Mouse (Mus musculus): ENCODE measurements at regions not wholly inside any gene's neighbourhood (a gene's known extent, or its start where the extent isn't known, plus 50 kb on each side); places are given as distances from the start of the nearest gene placed in this dataset.
"Not testable (repeated sequence)": the region's sequence is repeated elsewhere in the genome, so short reads cannot be mapped to it uniquely, and the experiment has no call there.

DNA sequence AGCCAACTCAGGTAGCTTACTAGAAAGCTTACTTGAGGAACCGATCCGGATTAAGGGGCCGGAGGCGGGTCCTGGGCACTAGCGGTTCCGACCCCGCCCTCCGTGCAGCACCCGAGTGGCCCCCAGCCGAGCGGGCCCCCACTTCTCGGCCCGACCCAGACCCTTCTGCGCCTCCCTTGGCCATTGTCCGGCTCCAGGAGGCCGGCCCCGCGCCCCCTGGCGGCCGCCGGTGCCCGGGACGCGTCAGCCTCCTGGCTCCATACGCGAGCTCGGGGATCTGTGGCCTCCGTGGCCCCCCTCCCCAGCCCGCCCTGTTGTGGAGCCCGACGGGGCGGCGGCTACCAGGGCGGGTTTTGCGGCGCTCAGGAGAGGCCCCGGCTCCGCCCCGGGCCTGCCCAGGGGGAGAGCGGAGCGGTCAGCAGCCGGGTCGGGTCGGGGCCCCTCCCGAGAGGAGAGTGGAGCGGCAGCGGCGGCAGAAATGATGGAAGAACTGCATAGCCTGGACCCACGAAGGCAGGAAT is 94.3 kb upstream of the Zfp986 start:
- DNase-seq (ENCODE audit: inconsistent ontology term), result peak; percentile 46

DNA sequence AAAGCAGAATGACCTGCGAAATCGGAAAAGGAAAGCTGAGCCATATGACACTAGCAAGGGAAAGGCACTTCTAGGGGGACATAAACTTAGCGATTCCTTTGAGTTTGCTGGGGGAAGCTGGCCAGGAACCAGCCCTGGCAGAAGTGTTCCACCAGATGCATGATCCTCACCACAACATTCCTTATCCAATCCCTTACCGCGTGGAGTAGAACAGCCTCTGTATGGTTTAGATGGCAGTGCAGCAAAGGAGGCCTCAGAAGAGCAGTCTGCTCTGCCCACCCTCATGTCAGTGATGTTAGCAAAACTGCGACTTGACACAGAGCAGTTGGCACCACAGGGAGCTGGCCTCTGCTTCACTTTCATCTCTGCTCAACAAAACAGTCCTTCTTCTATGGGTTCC is 93.7 kb upstream of the Zfp986 start:
- not testable (repeated sequence) for DNase-seq (ENCODE audit: inconsistent ontology term)

DNA sequence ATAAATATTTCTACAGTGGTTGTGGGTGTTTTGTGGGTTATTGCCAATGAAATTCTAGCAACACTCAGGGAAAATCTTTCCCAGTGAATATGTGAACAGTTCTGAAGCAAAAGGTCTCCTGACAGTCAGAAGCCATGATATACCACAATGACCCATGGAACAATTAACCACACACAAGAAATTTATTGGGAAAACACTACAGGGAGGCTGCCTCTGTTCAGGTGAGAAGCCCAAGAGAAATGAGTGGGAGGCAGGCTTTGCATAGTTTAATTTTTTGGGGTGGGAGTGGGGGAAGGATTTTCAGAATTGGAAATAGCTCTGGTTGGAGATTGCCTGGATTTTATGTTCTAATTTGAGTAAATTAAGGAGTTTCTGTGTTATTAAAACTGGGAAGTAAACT is 92.1 kb upstream of the Zfp986 start:
- not testable (repeated sequence) for DNase-seq (ENCODE audit: inconsistent ontology term)

DNA sequence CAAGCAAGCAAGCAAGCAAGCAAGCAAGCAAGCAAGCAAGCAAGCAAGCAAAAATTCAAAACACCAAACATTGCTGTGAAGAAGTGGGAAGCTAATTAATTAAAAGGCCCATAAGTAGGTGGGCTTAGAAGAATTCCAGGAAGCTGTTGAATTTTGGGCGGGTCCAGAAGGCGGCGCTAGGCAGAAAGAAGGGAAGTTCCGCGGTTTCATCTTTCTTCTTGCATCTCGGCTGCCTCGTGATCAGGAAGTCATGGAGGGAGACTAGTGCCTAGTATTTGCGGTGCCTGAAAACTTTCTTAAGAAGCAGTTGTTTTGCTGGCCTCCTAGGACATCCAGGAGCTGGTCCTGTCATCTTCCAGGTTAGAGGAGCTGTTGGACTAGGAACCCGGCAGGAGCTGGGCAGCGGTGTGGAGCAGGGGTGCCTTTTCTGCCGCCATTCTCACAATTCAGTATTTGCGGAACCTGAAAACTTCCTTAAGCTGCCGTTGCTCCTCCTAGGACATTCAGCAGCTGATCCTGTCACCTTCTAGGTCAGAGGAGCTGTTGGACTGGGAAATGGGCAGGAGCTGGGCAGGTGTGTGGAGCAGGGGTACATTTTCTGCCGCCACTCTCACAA is 87.2 kb upstream of the Zfp986 start:
- DNase-seq (ENCODE audit: inconsistent ontology term), result not testable (repeated sequence)

DNA sequence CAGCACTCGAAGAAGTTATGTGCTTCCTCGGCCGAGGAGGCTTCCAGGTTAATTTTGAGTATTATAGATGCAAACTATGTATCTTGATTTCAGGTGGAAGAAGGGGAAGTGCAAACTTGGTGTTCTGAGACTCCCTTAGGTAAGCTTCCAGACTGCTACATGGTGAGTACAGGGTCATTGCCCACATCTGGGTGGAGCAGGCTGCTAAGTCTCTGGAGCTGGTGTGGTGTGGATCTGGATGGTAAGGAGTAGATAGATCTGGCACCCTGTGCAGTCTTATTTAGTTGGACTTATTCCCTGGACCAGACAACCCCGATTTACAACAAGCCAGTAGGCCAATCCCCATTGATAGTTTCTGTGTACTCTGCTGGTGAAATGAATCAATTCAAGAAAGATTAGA is 53.9 kb upstream of the Zfp986 start:
- not testable (repeated sequence) for DNase-seq (ENCODE audit: inconsistent ontology term)

All from Muller cell, postnatal 12 days (primary cell).